Mouse (Mus musculus): ENCODE measurements around the gene Lama2.

GRCm38 (mm10) chr10:26948331-26948730 lies 671.2 kb downstream of the Lama2 start:
- TF ChIP-seq POLR2A (IDR thresholded peaks at IDR 0.05; ENCODE audit: insufficient read depth, low read length) (no peak), EP300 (IDR thresholded peaks at IDR 0.05; ENCODE audit: insufficient read depth, low read depth, low read length) (no peak)

Measured in ES-Bruce4 (cell line).